Mouse (Mus musculus) bone marrow, adult 2 months (tissue): ENCODE measurements around the gene Ctnna2.

Experiments
- CTCF ChIP-seq: fragments of 200-500 bp; IDR thresholded peaks from 2 replicates; pipeline ENCODE4 v1.5.1; 2011; ENCODE audit warnings: low read length, control low read depth; ENCODE audit not compliant: control insufficient read depth, insufficient read depth
- POLR2A ChIP-seq: fragments of 200-500 bp; IDR thresholded peaks from 2 replicates; pipeline ENCODE4 v1.6.1; 2011; ENCODE audit warnings: low read depth, mild to moderate bottlenecking, control low read depth, low read length, borderline replicate concordance; ENCODE audit not compliant: control insufficient read depth

DNA sequence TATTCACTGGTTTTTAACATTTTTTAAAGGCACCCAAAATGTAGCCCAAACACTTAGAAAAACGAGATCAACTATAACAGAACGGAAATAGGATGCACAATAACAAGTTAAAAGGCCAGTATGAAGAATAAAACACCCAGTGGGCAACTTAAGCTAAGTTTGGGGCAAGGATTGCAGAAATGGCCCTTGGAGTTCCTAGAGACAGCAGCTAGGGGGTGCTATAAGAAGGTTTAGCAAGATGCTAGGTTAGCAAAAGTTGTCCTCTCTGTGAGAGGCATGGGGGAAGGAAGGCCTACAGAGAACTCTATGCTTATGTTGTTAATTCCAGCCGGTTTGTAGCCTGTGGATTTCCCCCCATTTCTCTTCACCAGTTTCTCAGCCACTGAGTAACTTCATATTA lies 401.9 kb downstream of the Ctnna2 start:
- TF ChIP-seq CTCF (no peak), POLR2A (no peak)
